Mouse (Mus musculus) spleen, embryonic (tissue): ENCODE data around the gene 1700012P22Rik.

ENCODE experiments used
- CTCF ChIA-PET: fragments of 350-600 bp; sonication (Branson Sonifier 250); formaldehyde crosslinking; loops from one replicate; lab custom pipeline; 2022; lab: Charles Lee

1700012P22Rik gene

GRCm38 (mm10) chr4:144438672-144439071 is at the start of gene 1700012P22Rik:
Gene 1700012P22Rik (minus strand): TSS chr4:144438772.
- CTCF ChIA-PET, result no interaction called here

- CTCF ChIA-PET, result no interaction called here
Observed at GRCm38 (mm10) chr4:144468091-144468490, 29.5 kb upstream of the 1700012P22Rik start.

- CTCF ChIA-PET, result no interaction called here
Observed at GRCm38 (mm10) chr4:144465206-144465605, 26.6 kb upstream of the 1700012P22Rik start.

GRCm38 (mm10) chr4:144463656-144464055 is 25.1 kb upstream of the 1700012P22Rik start, which contains the start of gene Aadacl3:
Gene Aadacl3 (minus strand): TSS chr4:144463756.
- CTCF ChIA-PET, result no interaction called here

- CTCF ChIA-PET, result no interaction called here
Observed at GRCm38 (mm10) chr4:144453217-144453616, 14.6 kb upstream of the 1700012P22Rik start, which contains the start of gene Gm9944. Gene Gm9944 (minus strand): TSS chr4:144453317.

GRCm38 (mm10) chr4:144448546-144448945 is 10.0 kb upstream of the 1700012P22Rik start:
- CTCF ChIA-PET, result no interaction called here

- CTCF ChIA-PET, result no interaction called here
Observed at GRCm38 (mm10) chr4:144441582-144441981, 3.0 kb upstream of the 1700012P22Rik start.

GRCm38 (mm10) chr4:144441095-144441494 is 2.5 kb upstream of the 1700012P22Rik start:
- CTCF ChIA-PET, result no interaction called here

GRCm38 (mm10) chr4:144433216-144433615 is 5.4 kb downstream of the 1700012P22Rik start:
- CTCF ChIA-PET, result no interaction called here

- CTCF ChIA-PET, result no interaction called here
Observed at GRCm38 (mm10) chr4:144430723-144431122, 7.8 kb downstream of the 1700012P22Rik start.

- CTCF ChIA-PET, result no interaction called here
Observed at GRCm38 (mm10) chr4:144428868-144429267, 9.7 kb downstream of the 1700012P22Rik start.

GRCm38 (mm10) chr4:144424590-144424989 is 14.0 kb downstream of the 1700012P22Rik start:
- CTCF ChIA-PET, result no interaction called here

GRCm38 (mm10) chr4:144420644-144421043 is 17.9 kb downstream of the 1700012P22Rik start:
- CTCF ChIA-PET, result no interaction called here

GRCm38 (mm10) chr4:144408290-144408689 is 30.3 kb downstream of the 1700012P22Rik start, which contains the start of gene Pramef12:
Gene Pramef12 (minus strand): TSS chr4:144408464.
- CTCF ChIA-PET, result no interaction called here

- CTCF ChIA-PET, result no interaction called here
Observed at GRCm38 (mm10) chr4:144406261-144406660, 32.3 kb downstream of the 1700012P22Rik start.

GRCm38 (mm10) chr4:144404456-144405086 is 34.0 kb downstream of the 1700012P22Rik start:
- CTCF ChIA-PET, result no interaction called here

- CTCF ChIA-PET, result no interaction called here
Observed at GRCm38 (mm10) chr4:144402712-144403111, 35.9 kb downstream of the 1700012P22Rik start.

- CTCF ChIA-PET, result no interaction called here
Observed at GRCm38 (mm10) chr4:144396316-144396715, 42.3 kb downstream of the 1700012P22Rik start.

GRCm38 (mm10) chr4:144377911-144378310 is 60.7 kb downstream of the 1700012P22Rik start, which contains the start of gene Pramef20:
Gene Pramef20 (minus strand): TSS chr4:144377933.
- CTCF ChIA-PET, result interaction anchor here (0.5 kb wide), 1 partner anchor 1747 kb away, joined by 6 read pairs; no protein-coding TSS in a partner anchor
